Mouse (Mus musculus): ENCODE measurements around the gene A230072I06Rik. TPM values are rescaled to one million over a fixed set of nuclear protein-coding genes. Genes with fewer than 3 reads are reported as not detected.

A230072I06Rik gene
- polyA plus RNA-seq (2021): not detected

DNA sequence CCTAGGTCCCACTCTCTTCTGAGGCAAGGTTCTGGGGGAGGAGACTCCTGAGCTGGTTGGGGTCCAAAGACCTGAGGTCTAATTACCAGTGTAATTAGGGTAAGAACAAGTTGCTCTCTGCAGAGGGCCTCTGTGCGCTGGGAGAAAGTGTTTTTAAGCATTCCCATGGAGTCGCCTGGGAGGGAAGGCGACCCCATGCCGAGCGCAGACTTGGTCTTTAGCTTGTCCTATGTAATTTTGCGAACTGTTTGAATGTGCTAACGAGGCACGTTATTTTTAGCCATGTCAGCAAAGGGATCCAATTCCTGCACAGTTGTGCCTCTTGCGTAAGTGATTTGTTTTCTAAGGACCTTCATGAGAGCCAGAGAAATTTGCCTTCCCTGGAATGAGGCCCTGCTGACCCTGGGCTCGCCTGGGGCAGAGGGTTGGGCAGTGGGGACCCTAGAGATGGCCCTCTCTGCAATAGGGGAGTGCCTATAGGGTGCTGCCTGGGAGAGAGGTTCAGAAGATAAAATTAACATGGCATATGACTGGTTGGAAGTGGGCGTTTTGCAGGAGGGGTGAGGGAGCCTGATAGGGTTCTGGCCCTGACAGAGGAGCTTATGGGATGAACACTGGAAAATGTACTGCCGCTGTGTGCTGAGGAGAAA, at the start of gene A230072I06Rik:
A230072I06Rik (plus strand) TSS at position 157 of the 650 bp plus-strand sequence.
- ATAC-seq (no peak), DNase-seq (ENCODE audit: low read depth, low spot score) (no peak)
- no peak for TF ChIP-seq CTCF (IDR thresholded peaks at IDR 0.05)
- ChIA-PET POLR2A (no interaction called here), CTCF (no interaction called here)
- in situ Hi-C loops (cut with MboI; ENCODE audit: low pct_unique_long_range_greater_than_20kb): no loop called here
- H3K27me3 ChIP-seq: peaks cover 30% of the 10 kb centered on the region

DNA sequence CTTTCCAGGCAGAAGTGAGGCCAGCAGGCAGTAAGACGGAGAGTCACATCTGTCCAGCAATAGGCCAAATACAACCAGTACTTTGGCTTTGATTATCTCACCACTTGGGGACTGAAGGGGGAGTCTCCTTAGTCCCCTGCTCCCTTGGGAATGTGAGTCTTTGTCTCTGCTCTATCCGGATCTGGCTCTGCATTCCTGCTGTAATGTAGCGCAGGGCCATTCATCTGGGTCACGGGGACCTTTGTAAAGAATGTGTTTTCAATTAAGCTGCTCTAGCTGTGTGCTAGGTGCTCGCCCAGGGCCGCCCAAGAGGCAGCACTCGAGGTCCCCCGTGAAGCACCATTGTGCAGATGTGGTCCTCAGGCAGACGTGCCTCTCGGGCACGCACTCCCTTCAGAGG, 44.6 kb upstream of the A230072I06Rik start:
- CTCF ChIA-PET: no interaction called here
- no peak for ATAC-seq

DNA sequence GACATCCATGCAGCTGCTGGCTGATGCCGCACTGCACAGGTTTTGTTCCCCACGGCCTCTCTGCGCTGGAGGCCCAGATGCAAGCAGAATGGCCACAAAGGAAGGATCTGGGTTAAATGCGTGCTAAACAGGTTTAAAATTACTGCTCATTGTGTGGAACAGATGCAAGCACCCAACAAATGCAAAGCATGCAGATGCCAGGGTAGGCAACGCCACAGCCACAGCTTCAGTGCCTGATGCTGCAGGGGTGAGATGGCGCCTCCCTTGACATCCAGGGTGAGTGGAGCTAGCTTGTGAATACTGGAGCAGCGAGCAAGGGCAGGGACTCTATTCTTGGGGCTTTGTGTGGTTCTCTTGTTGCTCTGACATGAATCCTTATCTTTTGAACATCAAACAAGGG, 39.8 kb upstream of the A230072I06Rik start:
- ATAC-seq: no peak
- CTCF ChIA-PET: no interaction called here
- in situ Hi-C loops (cut with MboI; ENCODE audit: low pct_unique_long_range_greater_than_20kb): no loop called here
- DNase-seq (ENCODE audit: low read depth, low spot score): no peak
- H3K27me3 ChIP-seq: peaks cover 45% of the 10 kb centered on the region
- POLR2A ChIA-PET: no interaction called here
- TF ChIP-seq CTCF (IDR thresholded peaks at IDR 0.05): no peak

More for the DNA sequence above, 44.6 kb upstream of the A230072I06Rik start:
- H3K27me3 ChIP-seq: peaks cover 33% of the 10 kb centered on the region
- no peak for TF ChIP-seq CTCF (IDR thresholded peaks at IDR 0.05)
- in situ Hi-C loops (cut with MboI; ENCODE audit: low pct_unique_long_range_greater_than_20kb): no loop called here
- POLR2A ChIA-PET: no interaction called here
- no peak for DNase-seq (ENCODE audit: low read depth, low spot score)

DNA sequence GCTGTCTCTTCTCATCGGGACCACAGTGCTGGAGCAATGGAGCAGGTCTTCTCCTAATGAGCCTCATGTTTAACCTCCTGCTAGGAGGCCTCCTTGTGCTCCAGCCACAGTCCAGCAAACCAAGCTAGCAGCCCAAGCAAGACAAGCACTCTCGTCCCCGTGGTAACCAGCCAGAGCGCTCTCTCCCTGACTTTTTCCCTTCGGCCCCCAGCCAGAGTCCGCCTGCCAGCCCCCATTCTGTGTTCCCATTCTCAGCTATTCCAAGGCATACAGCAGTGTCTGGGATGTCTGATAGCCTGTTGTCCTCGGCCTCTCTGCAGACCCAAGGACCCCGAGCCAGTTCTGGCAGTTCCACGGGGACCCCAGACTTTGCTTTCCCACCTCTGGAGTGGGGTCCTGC, 38.5 kb upstream of the A230072I06Rik start:
- in situ Hi-C loops (cut with MboI; ENCODE audit: low pct_unique_long_range_greater_than_20kb): no loop called here
- TF ChIP-seq CTCF (IDR thresholded peaks at IDR 0.05): no peak
- peaks cover 33% of the 10 kb centered on the region for H3K27me3 ChIP-seq
- ATAC-seq: no peak
- CTCF ChIA-PET: interaction anchor here (1.1 kb wide), 1 partner anchor 13 kb away, joined by 3 read pairs; no protein-coding TSS in a partner anchor
- POLR2A ChIA-PET: no interaction called here
- DNase-seq (ENCODE audit: low read depth, low spot score): no peak

DNA sequence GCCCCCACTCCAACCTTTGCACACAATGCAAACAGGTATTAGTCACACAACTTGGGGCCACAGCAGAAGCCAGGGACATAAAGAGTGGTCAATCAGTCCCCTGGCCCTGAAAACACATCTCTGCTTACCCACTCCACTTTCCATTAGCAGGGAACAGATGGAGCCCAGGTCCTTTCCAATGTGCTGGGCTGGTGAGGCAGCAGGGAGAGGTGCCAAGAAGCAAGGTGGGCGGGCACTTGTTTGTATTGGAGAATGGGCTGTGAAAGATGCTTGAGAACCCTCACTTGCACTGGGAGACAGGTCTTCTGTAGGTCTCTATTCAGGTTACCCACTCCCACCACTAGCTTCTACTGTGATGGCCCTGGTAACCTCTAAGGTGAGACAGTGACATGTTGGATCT, 34.9 kb upstream of the A230072I06Rik start:
- DNase-seq (ENCODE audit: low read depth, low spot score): no peak
- no peak for TF ChIP-seq CTCF (IDR thresholded peaks at IDR 0.05)
- CTCF ChIA-PET: no interaction called here
- no peak for ATAC-seq
- POLR2A ChIA-PET: no interaction called here
- in situ Hi-C loops (cut with MboI; ENCODE audit: low pct_unique_long_range_greater_than_20kb): no loop called here
- H3K27me3 ChIP-seq: peaks cover 17% of the 10 kb centered on the region

DNA sequence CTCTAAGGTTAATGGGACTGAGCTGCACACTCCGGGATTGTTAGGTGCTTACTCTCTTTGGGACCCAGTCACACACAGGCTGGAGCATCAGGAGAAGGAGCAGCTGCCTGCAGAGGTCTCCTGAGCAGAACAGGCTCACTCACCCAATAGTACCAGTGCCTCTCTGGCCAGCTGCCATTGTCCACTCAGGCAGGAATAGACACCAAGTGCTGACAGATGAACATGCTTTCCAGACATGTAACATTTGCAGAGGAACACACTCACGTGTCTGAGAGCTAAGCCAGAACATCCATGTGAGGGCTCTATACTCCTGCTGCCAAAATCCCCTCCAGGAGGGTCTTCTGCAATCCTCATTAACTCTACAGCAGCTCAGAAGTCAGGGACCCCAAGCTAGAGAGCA, 18.7 kb upstream of the A230072I06Rik start:
- ATAC-seq (no peak), DNase-seq (ENCODE audit: low read depth, low spot score) (no peak)
- CTCF ChIA-PET: no interaction called here
- in situ Hi-C loops (cut with MboI; ENCODE audit: low pct_unique_long_range_greater_than_20kb): no loop called here
- TF ChIP-seq CTCF (IDR thresholded peaks at IDR 0.05): no peak
- POLR2A ChIA-PET: no interaction called here
- no peaks in the 10 kb centered on the region for H3K27me3 ChIP-seq

DNA sequence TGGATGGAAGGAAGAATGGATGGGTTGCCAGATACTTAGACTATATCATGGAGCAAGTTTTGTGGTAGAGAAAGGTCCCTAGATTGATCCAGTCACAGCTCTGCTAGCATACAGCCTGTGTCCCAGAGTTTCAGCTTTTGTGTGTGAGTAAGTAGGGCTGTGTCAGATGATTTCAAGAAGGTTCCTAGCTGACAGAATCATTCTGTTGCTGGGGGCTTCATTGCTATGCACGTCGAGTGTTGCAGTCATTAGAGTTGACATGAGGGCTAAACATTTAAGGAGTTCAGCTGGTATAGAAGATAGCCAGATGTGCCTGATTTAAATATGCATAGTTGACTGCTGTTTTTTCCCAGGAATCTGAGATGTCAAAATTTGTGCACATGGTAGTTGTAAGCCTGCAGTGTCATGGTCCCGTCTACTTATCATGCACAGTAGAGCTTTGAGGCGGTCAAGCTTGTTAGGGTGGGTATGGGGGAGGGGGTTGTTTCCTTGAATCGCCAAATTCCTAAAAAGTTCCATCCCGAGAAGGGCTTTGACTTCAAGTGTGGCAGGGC, 18.1 kb upstream of the A230072I06Rik start:
- no peak for TF ChIP-seq CTCF (IDR thresholded peaks at IDR 0.05)
- DNase-seq (ENCODE audit: low read depth, low spot score): no peak
- CTCF ChIA-PET: no interaction called here
- H3K27me3 ChIP-seq: no peaks in the 10 kb centered on the region
- in situ Hi-C loops (cut with MboI; ENCODE audit: low pct_unique_long_range_greater_than_20kb): no loop called here
- no peak for ATAC-seq
- POLR2A ChIA-PET: no interaction called here

DNA sequence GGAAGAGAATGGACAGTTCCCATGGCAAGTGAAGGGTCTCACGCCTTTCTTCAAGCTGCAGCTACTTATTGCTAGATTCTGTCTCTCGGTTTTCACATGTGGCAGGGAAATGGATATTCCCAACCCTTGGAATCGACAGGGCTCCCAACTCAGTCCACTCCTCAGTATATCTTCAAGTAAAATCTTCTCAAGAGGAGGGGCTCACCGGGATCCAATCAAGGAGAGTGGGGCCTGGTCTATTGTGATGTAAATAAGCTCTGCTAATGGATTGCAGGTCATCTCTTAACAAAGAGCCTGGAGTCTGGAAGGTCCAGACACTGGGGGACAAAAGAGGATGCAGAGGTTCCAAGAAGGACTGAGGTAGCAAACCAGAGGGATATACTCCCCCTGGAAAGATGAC, 17.1 kb upstream of the A230072I06Rik start:
- TF ChIP-seq CTCF (IDR thresholded peaks at IDR 0.05): no peak
- no peak for ATAC-seq
- DNase-seq (ENCODE audit: low read depth, low spot score): no peak
- POLR2A ChIA-PET: no interaction called here
- in situ Hi-C loops (cut with MboI; ENCODE audit: low pct_unique_long_range_greater_than_20kb): no loop called here
- H3K27me3 ChIP-seq: no peaks in the 10 kb centered on the region
- CTCF ChIA-PET: no interaction called here

DNA sequence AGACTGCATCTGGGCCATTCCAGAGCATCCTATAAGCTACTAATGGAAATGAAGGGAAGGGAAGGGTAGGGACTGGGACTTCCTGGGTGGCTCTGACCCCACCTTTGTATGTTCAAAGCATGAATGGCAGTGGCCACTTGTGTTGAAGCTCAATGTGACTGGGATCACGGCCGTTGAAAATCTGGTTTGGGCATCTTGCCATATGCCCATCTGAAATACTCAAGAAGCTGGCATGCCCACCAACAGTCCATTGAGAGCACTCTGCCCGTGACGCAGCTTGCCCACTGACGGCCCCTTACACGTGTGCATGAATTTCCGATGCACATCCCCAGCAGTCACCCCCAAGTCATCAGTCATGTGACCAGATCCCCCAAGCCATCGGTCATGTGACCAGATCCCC, 13.6 kb upstream of the A230072I06Rik start:
- no peak for TF ChIP-seq CTCF (IDR thresholded peaks at IDR 0.05)
- CTCF ChIA-PET: no interaction called here
- ATAC-seq: no peak
- in situ Hi-C loops (cut with MboI; ENCODE audit: low pct_unique_long_range_greater_than_20kb): no loop called here
- H3K27me3 ChIP-seq: no peaks in the 10 kb centered on the region
- POLR2A ChIA-PET: no interaction called here
- no peak for DNase-seq (ENCODE audit: low read depth, low spot score)

DNA sequence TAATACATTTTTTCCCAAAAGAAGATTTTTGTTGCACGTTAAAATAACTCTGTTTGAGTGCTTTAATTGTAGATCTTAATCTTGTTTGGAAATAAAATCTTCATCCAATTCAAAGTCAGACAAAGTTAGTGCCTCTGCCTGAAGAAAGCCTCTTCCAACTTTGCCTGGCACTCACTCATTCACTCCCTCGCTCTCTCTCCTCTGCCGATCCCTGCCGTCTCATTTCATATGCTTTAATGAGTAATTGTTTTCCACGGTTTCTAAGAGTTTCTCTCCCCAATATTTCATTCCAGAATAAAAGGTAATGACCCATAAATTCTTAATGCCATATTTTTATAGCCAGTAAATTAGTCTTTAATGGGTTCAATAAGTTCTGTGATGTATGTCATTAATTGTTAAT, 10.8 kb upstream of the A230072I06Rik start:
- no peaks in the 10 kb centered on the region for H3K27me3 ChIP-seq
- POLR2A ChIA-PET: no interaction called here
- in situ Hi-C loops (cut with MboI; ENCODE audit: low pct_unique_long_range_greater_than_20kb): no loop called here
- TF ChIP-seq CTCF (IDR thresholded peaks at IDR 0.05): no peak
- CTCF ChIA-PET: no interaction called here
- DNase-seq (ENCODE audit: low read depth, low spot score): no peak
- ATAC-seq: no peak

DNA sequence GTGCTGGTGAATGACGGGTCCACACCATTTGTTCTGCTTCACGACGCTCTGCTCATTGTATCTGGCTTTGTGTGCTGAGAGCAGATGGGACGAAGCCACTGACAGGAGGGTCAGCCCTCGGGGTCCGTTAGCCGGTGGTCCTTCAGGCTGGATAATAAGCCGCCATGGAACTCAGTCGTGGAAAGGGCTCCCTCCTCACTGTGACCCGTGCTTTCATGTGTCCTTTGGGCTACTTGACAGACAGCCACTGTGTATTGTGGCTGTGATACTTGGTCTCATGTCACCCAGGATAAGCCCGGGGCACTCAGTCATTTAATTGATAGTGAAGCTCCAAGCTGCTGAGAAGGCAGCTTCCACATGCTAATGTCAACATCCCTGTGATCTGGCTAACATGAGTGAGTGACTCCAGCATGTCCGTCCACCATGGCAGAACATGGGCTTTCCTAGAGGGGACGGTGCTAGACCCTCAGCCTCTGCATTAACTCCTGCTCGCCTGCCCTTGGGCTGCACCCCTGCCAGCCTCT, 10.3 kb upstream of the A230072I06Rik start:
- no peak for TF ChIP-seq CTCF (IDR thresholded peaks at IDR 0.05)
- ChIA-PET CTCF (no interaction called here), POLR2A (no interaction called here)
- H3K27me3 ChIP-seq: no peaks in the 10 kb centered on the region
- ATAC-seq (no peak), DNase-seq (ENCODE audit: low read depth, low spot score) (no peak)
- in situ Hi-C loops (cut with MboI; ENCODE audit: low pct_unique_long_range_greater_than_20kb): no loop called here

All from Patski (cell line).